Mouse (Mus musculus) C2C12 (cell line): ENCODE measurements around the gene Pus10. TPM values are rescaled to one million over a fixed set of nuclear protein-coding genes. Genes with fewer than 3 reads are reported as not detected.

ENCODE experiments used
- H3K27me3 ChIP-seq: one replicate; pipeline ENCODE4 v1.6.1; 2011; ENCODE audit not compliant: control insufficient read depth, insufficient read depth, insufficient read length
- H3K36me3 ChIP-seq: one replicate; pipeline ENCODE4 v1.6.1; 2011; ENCODE audit not compliant: control insufficient read depth, insufficient read depth
- H3K4me3 ChIP-seq: one replicate; pipeline ENCODE4 v1.5.1; 2011; ENCODE audit warnings: mild to moderate bottlenecking, control low read depth; ENCODE audit not compliant: poor library complexity, insufficient read depth, severe bottlenecking
- H3K79me2 ChIP-seq: one replicate; pipeline ENCODE4 v1.6.1; 2011; ENCODE audit not compliant: control insufficient read depth, insufficient read depth
- H3K79me3 ChIP-seq: one replicate; pipeline ENCODE4 v1.6.1; 2011; ENCODE audit warnings: low read depth, control low read depth
- H3ac ChIP-seq: one replicate; pipeline ENCODE3; 2011; ENCODE audit warnings: low read depth; ENCODE audit not compliant: control insufficient read depth, insufficient read length
- CEBPB ChIP-seq: IDR thresholded peaks from one replicate; pipeline ENCODE4 v1.6.1; 2011; ENCODE audit warnings: low read depth, mild to moderate bottlenecking, control low read depth, moderate library complexity
- CTCF ChIP-seq: IDR thresholded peaks from one replicate; pipeline ENCODE4 v1.5.1; 2011; ENCODE audit not compliant: control insufficient read depth, insufficient read depth, insufficient read length
- FOSL1 ChIP-seq: IDR thresholded peaks from one replicate; pipeline ENCODE4 v1.8.0; 2011; ENCODE audit warnings: mild to moderate bottlenecking, low read length; ENCODE audit not compliant: poor library complexity, insufficient read depth, severe bottlenecking
- MAX ChIP-seq: IDR thresholded peaks from one replicate; pipeline ENCODE4 v1.6.1; 2011; ENCODE audit warnings: mild to moderate bottlenecking, control low read depth
- MYOD1 ChIP-seq: IDR thresholded peaks from one replicate; pipeline ENCODE4 v1.6.1; 2011; ENCODE audit warnings: low read depth; ENCODE audit not compliant: control insufficient read depth, insufficient read length
- MYOG ChIP-seq: IDR thresholded peaks from one replicate; pipeline ENCODE4 v1.6.1; 2011; ENCODE audit not compliant: control insufficient read depth, insufficient read length; ENCODE audit errors: extremely low read depth
- USF1 ChIP-seq: IDR thresholded peaks from one replicate; pipeline ENCODE4 v1.6.1; 2011; ENCODE audit warnings: low read depth, mild to moderate bottlenecking, control low read depth, moderate library complexity
- polyA plus RNA-seq: library from polyadenylated mRNA; unstranded; fragments of >200 nt; fragmentation: generic; extraction: Trizol; gene quantifications from one replicate; pipeline ENCODE4 v1.2.1, GENCODE M21; 2012; ENCODE audit warnings: missing spikeins

Gene Pus10
- polyA plus RNA-seq, 1 experiment: 6.9 TPM

- Histone ChIP-seq H3K79me2 (no peaks in the 10 kb centered on the region), H3K27me3 (no peaks in the 10 kb centered on the region), H3ac (no peak overlapping the region), H3K36me3 (peaks cover 4% of the 10 kb centered on the region), H3K79me3 (no peaks in the 10 kb centered on the region), H3K4me3 (no peak overlapping the region)
- TF ChIP-seq FOSL1: no peak
- no peak for TF ChIP-seq MAX
- TF ChIP-seq MYOD1: no peak
- no peak for TF ChIP-seq MYOG
- no peak for TF ChIP-seq CEBPB
- TF ChIP-seq CTCF: no peak
- TF ChIP-seq USF1: no peak
These were observed 30.9 kb upstream of the Pus10 start for GRCm38 (mm10) chr11:23634573-23634972.

- H3K79me2 ChIP-seq: peaks cover 10% of the 10 kb centered on the region
- no peak for TF ChIP-seq MYOG
- TF ChIP-seq CTCF: no peak
- no peak for TF ChIP-seq MYOD1
- TF ChIP-seq FOSL1: no peak
- TF ChIP-seq MAX: no peak
- no peak for TF ChIP-seq CEBPB
- no peak for TF ChIP-seq USF1
- H3K27me3 ChIP-seq: no peaks in the 10 kb centered on the region
- H3ac ChIP-seq: no peak overlapping the region
- H3K4me3 ChIP-seq: no peak overlapping the region
- no peaks in the 10 kb centered on the region for H3K79me3 ChIP-seq
- peaks cover 33% of the 10 kb centered on the region for H3K36me3 ChIP-seq
These were observed 18.0 kb upstream of the Pus10 start for GRCm38 (mm10) chr11:23647431-23647830.

DNA sequence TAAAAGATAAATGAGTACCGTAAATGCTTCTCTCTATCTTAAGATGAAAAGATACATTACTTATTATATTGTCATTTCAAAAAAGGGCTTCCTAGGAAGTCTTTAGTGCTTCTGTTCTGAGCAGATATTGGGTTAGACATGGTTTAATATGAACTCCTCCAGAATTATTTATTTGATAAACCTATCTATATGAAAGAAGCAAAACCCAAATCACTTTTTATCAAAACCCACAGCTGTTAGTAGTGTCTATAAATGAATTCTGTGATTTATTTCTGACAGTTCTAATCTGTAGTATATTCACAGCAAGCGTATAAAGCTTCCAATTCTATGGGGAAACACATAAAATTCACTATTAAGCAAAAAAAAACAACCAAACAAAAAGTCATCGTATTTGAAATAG, 17.6 kb upstream of the Pus10 start:
- no peak overlapping the region for H3ac ChIP-seq
- no peaks in the 10 kb centered on the region for H3K79me3 ChIP-seq
- no peaks in the 10 kb centered on the region for H3K27me3 ChIP-seq
- H3K36me3 ChIP-seq: peaks cover 33% of the 10 kb centered on the region
- peaks cover 10% of the 10 kb centered on the region for H3K79me2 ChIP-seq
- TF ChIP-seq USF1 (no peak), MYOG (no peak), MYOD1 (no peak), MAX (no peak), CEBPB (no peak), CTCF (no peak), FOSL1 (no peak)
- H3K4me3 ChIP-seq: no peak overlapping the region

- H3K4me3 ChIP-seq: no peak overlapping the region
- peaks cover 19% of the 10 kb centered on the region for H3K36me3 ChIP-seq
- no peak overlapping the region for H3ac ChIP-seq
- peaks cover 2% of the 10 kb centered on the region for H3K79me3 ChIP-seq
- H3K27me3 ChIP-seq: no peaks in the 10 kb centered on the region
- TF ChIP-seq FOSL1: no peak
- TF ChIP-seq MYOG: no peak
- no peak for TF ChIP-seq USF1
- no peak for TF ChIP-seq CEBPB
- no peak for TF ChIP-seq MYOD1
- TF ChIP-seq CTCF: no peak
- TF ChIP-seq MAX: no peak
- H3K79me2 ChIP-seq: peaks cover 43% of the 10 kb centered on the region
These were observed 11.8 kb upstream of the Pus10 start for GRCm38 (mm10) chr11:23653666-23654065.

DNA sequence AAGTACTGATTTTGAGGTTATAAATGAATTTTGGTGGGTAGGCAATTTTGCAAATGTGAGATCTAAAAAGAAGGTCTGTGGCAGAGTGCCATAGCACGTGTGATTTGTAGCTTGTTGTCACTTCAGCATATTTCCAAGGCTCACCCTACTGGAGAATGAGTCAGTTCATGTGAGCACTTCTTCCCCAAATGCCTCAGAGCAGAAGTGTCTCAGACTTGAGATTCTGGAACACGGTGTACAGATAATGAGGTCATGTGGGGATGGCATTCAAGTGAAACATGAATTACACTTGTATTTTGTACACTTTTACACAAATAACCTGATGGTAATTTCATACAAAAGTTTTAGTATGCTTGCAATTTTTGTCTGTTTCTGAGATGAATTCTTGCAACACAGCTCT, 7.7 kb upstream of the Pus10 start:
- H3K27me3 ChIP-seq: no peaks in the 10 kb centered on the region
- H3K79me2 ChIP-seq: peaks cover 75% of the 10 kb centered on the region
- H3K4me3 ChIP-seq: no peak overlapping the region
- peaks cover 5% of the 10 kb centered on the region for H3K36me3 ChIP-seq
- H3ac ChIP-seq: no peak overlapping the region
- H3K79me3 ChIP-seq: peaks cover 22% of the 10 kb centered on the region
- TF ChIP-seq CEBPB (no peak), USF1 (no peak), MAX (no peak), CTCF (no peak), FOSL1 (no peak), MYOG (no peak), MYOD1 (no peak)

- H3K79me3 ChIP-seq: peaks cover 50% of the 10 kb centered on the region
- TF ChIP-seq MYOD1: no peak
- no peak for TF ChIP-seq CTCF
- no peak for TF ChIP-seq MYOG
- no peak for TF ChIP-seq FOSL1
- TF ChIP-seq MAX: no peak
- no peak for TF ChIP-seq USF1
- TF ChIP-seq CEBPB: no peak
- H3K4me3 ChIP-seq: no peak overlapping the region
These were observed 1.2 kb upstream of the Pus10 start for GRCm38 (mm10) chr11:23664232-23664631.

More at GRCm38 (mm10) chr11:23664232-23664631, 1.2 kb upstream of the Pus10 start:
- Histone ChIP-seq H3ac (no peak overlapping the region), H3K27me3 (no peaks in the 10 kb centered on the region), H3K79me2 (peaks cover 94% of the 10 kb centered on the region), H3K36me3 (peaks cover 12% of the 10 kb centered on the region)
